Mouse (Mus musculus): ENCODE measurements at regions not wholly inside any gene's neighbourhood (a gene's known extent, or its start where the extent isn't known, plus 50 kb on each side); places are given as distances from the start of the nearest gene placed in this dataset.

- no peak for TF ChIP-seq CTCF (IDR thresholded peaks at IDR 0.05; ENCODE audit: low read depth, low read length)
- no peak for TF ChIP-seq POLR2A (IDR thresholded peaks at IDR 0.05; ENCODE audit: extremely low read depth, insufficient read depth, low read length)
Measured at GRCm38 (mm10) chr2:179054441-179054840, 387.8 kb upstream of the Cdh4 start.

Measured in liver, adult 2 months (tissue).